Mouse (Mus musculus) embryonic fibroblast, embryonic 13.5 days (primary cell): ENCODE results near the gene Syde2.

Source experiments
- CTCF ChIP-seq: IDR thresholded peaks from 2 replicates; pipeline ENCODE4 v1.5.1; 2011; ENCODE audit warnings: mild to moderate bottlenecking, control low read depth, low read length, moderate library complexity, borderline replicate concordance; ENCODE audit not compliant: insufficient read depth
- POLR2A ChIP-seq: IDR thresholded peaks from 2 replicates; pipeline ENCODE4 v1.6.1; 2011; ENCODE audit warnings: low read depth, mild to moderate bottlenecking, control low read depth, low read length, moderate library complexity

DNA sequence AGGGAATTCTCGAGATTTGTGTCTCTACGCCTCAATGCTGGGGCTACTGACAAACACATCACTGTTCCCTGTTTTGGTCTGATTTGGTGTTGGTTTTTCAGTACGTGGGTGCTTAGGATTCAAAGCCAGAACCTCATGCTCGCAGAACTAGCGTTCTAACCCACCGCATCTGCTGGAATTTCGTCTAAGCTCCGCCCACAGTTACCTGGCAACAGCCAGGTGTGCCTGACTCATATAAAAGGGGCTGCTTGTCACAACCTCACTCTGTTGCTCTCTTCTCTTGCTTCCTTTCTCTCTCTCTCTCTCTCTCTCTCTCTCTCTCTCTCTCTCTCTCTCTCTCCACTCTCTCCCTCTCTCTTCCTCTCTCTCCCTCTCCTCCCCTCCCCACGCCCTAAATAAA is 25.3 kb upstream of the Syde2 start:
- TF ChIP-seq CTCF (no peak), POLR2A (no peak)
